Mouse (Mus musculus) kidney, embryonic 14.5 days (tissue): ENCODE measurements at regions not wholly inside any gene's neighbourhood (a gene's known extent, or its start where the extent isn't known, plus 50 kb on each side); places are given as distances from the start of the nearest gene placed in this dataset.

Source experiments
- ATAC-seq: fragments of 200-750 bp; cut with Nextera tagmentation; 2 replicates; pipeline ENCODE4 v1.8.0; 2017; ENCODE audit warnings: moderate number of reproducible peaks, mild to moderate bottlenecking, moderate TSS enrichment, moderate library complexity; ENCODE audit not compliant: low FRiP score, low TSS enrichment
- H3K27ac ChIP-seq: fragments of 300-500 bp; sonication (generic); 2 replicates; pipeline ENCODE4 v1.5.1; 2014; ENCODE audit warnings: low read depth, mild to moderate bottlenecking, low read length, moderate library complexity, mixed read lengths
- H3K27me3 ChIP-seq: fragments of 300-500 bp; sonication (generic); 2 replicates; pipeline ENCODE4 v1.6.1; 2014; ENCODE audit warnings: mild to moderate bottlenecking, low read length; ENCODE audit not compliant: control insufficient read depth, insufficient read depth
- H3K36me3 ChIP-seq: fragments of 300-500 bp; sonication (generic); 2 replicates; pipeline ENCODE4 v1.6.1; 2014; ENCODE audit warnings: low read length, mixed read lengths; ENCODE audit not compliant: control insufficient read depth, insufficient read depth
- H3K4me1 ChIP-seq: fragments of 300-500 bp; sonication (generic); 2 replicates; pipeline ENCODE4 v1.6.1; 2014; ENCODE audit warnings: low read length, mixed read lengths; ENCODE audit not compliant: control insufficient read depth, insufficient read depth
- H3K4me2 ChIP-seq: fragments of 300-500 bp; sonication (generic); replicated peaks from 2 replicates; pipeline ENCODE4 v1.6.1; 2014; ENCODE audit warnings: low read depth, mild to moderate bottlenecking, low read length
- H3K4me3 ChIP-seq: fragments of 300-500 bp; sonication (generic); 2 replicates; pipeline ENCODE4 v1.5.1; 2014; ENCODE audit warnings: mild to moderate bottlenecking, low read length
- H3K9ac ChIP-seq: fragments of 300-500 bp; sonication (generic); 2 replicates; pipeline ENCODE4 v1.6.1; 2014; ENCODE audit warnings: low read depth, mild to moderate bottlenecking, low read length, moderate library complexity
- H3K9me3 ChIP-seq: fragments of 300-500 bp; sonication (generic); 2 replicates; pipeline ENCODE4 v1.6.1; 2016; ENCODE audit warnings: low read length; ENCODE audit not compliant: control insufficient read depth
- WGBS: fragments of 180-500 bp; shearing (Covaris S2); extraction: QIAGEN DNeasy Blood & Tissue Kit; methylation state at CpG from one replicate; pipeline ENCODE4 v1.1.7; 2014; 5-methylcytosine and 5-hydroxymethylcytosine counted together

DNA sequence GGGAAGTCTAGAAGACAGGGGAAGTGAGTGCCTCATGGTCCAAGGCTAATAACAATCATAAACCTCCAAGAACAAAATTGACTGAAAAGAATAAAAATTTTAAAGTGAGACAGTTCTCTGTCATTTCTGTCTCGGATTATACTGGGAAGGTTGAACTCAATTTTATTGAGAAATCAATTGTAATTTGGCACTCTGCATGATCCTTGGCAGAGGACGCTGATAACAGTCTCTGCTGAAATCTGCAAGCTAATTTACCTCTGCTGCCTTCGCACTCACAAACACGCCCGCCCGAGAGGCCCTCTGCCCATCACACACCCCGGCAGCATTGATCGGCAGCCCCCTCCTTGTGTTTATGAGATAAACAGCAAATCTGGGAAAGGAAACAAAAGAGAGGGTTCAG is 151.4 kb upstream of the Ppargc1a start:
- H3K4me1 ChIP-seq = no peaks in the 10 kb centered on the region
- no peak overlapping the region for H3K4me3 ChIP-seq
- no peak overlapping the region for H3K27ac ChIP-seq
- 90% methylated on average over 8 of the region's 8 CpGs for WGBS
- H3K9ac ChIP-seq = no peak overlapping the region
- H3K4me2 ChIP-seq = no peak overlapping the region
- no peaks in the 10 kb centered on the region for H3K9me3 ChIP-seq
- ATAC-seq = no peak
- H3K27me3 ChIP-seq = no peaks in the 10 kb centered on the region
- H3K36me3 ChIP-seq = no peaks in the 10 kb centered on the region

DNA sequence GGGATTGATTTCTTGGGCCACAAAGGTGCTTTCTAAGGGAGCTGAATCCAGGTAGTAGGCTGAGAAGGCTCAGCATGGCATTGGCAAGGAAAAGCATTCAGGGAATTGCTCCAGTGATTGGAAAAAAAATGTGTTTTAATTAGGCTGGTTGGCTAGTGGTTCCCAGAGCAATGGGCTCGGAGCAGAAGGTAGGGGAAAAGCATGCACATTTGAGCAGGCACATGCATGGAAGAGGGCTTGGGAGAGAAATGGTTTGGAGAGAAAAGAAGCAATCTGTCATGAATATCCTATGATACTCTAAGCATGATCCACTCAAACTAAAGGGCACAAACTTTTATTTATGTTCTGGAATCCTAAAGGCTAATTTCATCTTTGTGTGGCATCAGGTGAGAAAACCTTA is 150.9 kb upstream of the Ppargc1a start:
- H3K36me3 ChIP-seq = no peaks in the 10 kb centered on the region
- WGBS = 86% methylated on average over 1 of the region's 1 CpGs
- no peak overlapping the region for H3K4me3 ChIP-seq
- ATAC-seq = no peak
- H3K4me2 ChIP-seq = no peak overlapping the region
- no peaks in the 10 kb centered on the region for H3K27me3 ChIP-seq
- no peak overlapping the region for H3K27ac ChIP-seq
- no peaks in the 10 kb centered on the region for H3K4me1 ChIP-seq
- no peaks in the 10 kb centered on the region for H3K9me3 ChIP-seq
- no peak overlapping the region for H3K9ac ChIP-seq

DNA sequence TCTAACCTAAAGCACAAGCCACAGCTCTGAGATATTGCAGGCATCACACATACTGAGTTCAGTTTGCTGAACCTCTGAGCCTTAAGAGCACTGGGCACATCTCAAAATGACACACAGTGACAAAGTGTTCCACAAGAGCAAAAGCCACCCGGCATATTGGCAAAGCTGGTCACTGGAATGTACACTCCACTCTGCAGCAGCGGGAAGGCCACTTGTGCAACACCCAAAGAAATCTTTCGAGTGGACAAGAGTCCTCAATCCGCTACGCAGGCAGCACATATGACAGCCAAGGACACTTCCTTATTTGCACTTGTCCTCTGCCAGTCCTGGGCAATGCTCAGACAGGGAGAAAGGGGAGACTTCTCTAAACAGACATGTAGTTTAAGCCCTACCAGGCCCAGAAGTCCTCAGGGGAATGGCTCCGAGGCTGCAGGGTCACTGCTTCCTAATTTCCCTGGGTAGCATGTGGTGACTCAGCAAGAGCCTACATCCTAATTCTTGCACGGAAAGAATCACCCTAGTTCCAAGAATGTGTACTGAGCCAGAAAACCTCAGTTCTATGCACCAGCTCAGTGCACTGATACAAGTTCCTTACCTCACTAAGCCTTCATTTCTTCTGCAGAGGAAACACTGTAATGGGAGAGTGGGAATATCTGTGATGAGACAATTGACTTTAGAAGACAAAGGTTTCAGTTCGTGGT is 144.5 kb upstream of the Ppargc1a start:
- 80% methylated on average over 8 of the region's 8 CpGs for WGBS
- Histone ChIP-seq H3K27ac (no peak overlapping the region), H3K4me3 (no peak overlapping the region), H3K4me1 (no peaks in the 10 kb centered on the region), H3K9ac (no peak overlapping the region), H3K36me3 (no peaks in the 10 kb centered on the region), H3K4me2 (no peak overlapping the region), H3K27me3 (no peaks in the 10 kb centered on the region), H3K9me3 (no peaks in the 10 kb centered on the region)
- ATAC-seq = no peak

- ATAC-seq = no peak
- Histone ChIP-seq H3K9ac (no peak overlapping the region), H3K4me1 (no peaks in the 10 kb centered on the region), H3K36me3 (no peaks in the 10 kb centered on the region), H3K27me3 (no peaks in the 10 kb centered on the region), H3K4me2 (no peak overlapping the region), H3K4me3 (no peak overlapping the region), H3K9me3 (no peaks in the 10 kb centered on the region), H3K27ac (no peak overlapping the region)
- WGBS = 77% methylated on average over 4 of the region's 4 CpGs
These were observed 143.1 kb upstream of the Ppargc1a start for GRCm38 (mm10) chr5:51710664-51711063.

GRCm38 (mm10) chr5:51709447-51709991 is 142.0 kb upstream of the Ppargc1a start:
- H3K36me3 ChIP-seq = no peaks in the 10 kb centered on the region
- no peak overlapping the region for H3K4me2 ChIP-seq
- H3K4me1 ChIP-seq = no peaks in the 10 kb centered on the region
- H3K27me3 ChIP-seq = no peaks in the 10 kb centered on the region
- no peak for ATAC-seq
- no peak overlapping the region for H3K4me3 ChIP-seq
- H3K9ac ChIP-seq = no peak overlapping the region
- no peak overlapping the region for H3K27ac ChIP-seq
- WGBS = 80% methylated on average over 6 of the region's 6 CpGs
- H3K9me3 ChIP-seq = no peaks in the 10 kb centered on the region

- Histone ChIP-seq H3K4me2 (no peak overlapping the region), H3K9ac (no peak overlapping the region), H3K36me3 (no peaks in the 10 kb centered on the region), H3K4me1 (no peaks in the 10 kb centered on the region), H3K27ac (no peak overlapping the region), H3K4me3 (no peak overlapping the region), H3K27me3 (no peaks in the 10 kb centered on the region), H3K9me3 (no peaks in the 10 kb centered on the region)
- 87% methylated on average over 4 of the region's 4 CpGs for WGBS
- ATAC-seq = no peak
These were observed 112.4 kb upstream of the Ppargc1a start for GRCm38 (mm10) chr5:51679884-51680283.

DNA sequence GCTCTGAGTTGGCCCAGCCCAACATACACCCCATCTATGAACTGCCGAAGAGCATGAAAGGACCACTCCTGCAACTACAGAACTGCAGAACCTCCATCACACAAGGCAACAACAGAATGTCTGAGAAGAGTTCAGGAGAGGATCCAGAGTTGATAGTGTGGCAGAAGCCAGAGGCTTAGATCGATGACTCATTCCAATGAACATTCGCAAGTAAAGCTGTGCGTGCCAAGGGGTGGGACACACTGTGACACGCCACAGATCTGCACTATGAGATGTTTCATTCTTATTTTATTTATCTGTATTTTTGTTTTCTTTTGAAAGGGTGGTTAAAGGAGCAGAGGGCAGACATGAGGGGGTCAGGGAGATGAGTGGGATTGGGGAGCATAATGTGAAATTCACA is 103.7 kb upstream of the Ppargc1a start:
- H3K27ac ChIP-seq = no peak overlapping the region
- no peaks in the 10 kb centered on the region for H3K4me1 ChIP-seq
- H3K36me3 ChIP-seq = no peaks in the 10 kb centered on the region
- no peak overlapping the region for H3K9ac ChIP-seq
- H3K9me3 ChIP-seq = no peaks in the 10 kb centered on the region
- no peak for ATAC-seq
- no peak overlapping the region for H3K4me2 ChIP-seq
- H3K27me3 ChIP-seq = no peaks in the 10 kb centered on the region
- 93% methylated on average over 5 of the region's 5 CpGs for WGBS
- H3K4me3 ChIP-seq = no peak overlapping the region

DNA sequence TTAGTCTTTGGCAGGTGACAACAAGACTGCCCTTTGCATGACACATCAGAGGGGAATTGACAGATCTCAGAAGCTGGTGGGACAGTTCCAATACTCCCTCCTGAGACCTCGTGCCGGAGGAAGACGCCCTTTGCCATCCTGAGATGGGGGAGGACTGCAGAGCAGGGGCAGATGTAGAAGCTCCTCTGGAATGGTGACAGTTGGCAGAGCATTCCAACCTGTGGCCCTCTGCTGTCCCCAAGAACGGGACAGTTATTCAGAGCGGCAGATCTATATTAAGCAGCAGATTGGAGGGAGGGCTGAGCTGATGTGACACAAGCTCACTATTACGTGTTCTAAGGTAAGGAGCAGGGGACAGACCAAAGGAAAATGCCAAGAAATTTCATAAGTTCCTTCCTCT is 97.7 kb upstream of the Ppargc1a start:
- WGBS = 64% methylated on average over 6 of the region's 6 CpGs
- H3K4me3 ChIP-seq = no peak overlapping the region
- ATAC-seq = no peak

GRCm38 (mm10) chr5:51658232-51658896 is 90.8 kb upstream of the Ppargc1a start:
- H3K36me3 ChIP-seq = no peaks in the 10 kb centered on the region
- H3K27ac ChIP-seq = no peak overlapping the region
- H3K4me3 ChIP-seq = no peak overlapping the region
- no peak overlapping the region for H3K4me2 ChIP-seq
- no peaks in the 10 kb centered on the region for H3K4me1 ChIP-seq
- 43% methylated on average over 6 of the region's 6 CpGs for WGBS
- no peaks in the 10 kb centered on the region for H3K27me3 ChIP-seq
- H3K9me3 ChIP-seq = no peaks in the 10 kb centered on the region
- H3K9ac ChIP-seq = no peak overlapping the region
- no peak for ATAC-seq

More for the DNA sequence above, 97.7 kb upstream of the Ppargc1a start:
- no peaks in the 10 kb centered on the region for H3K36me3 ChIP-seq
- no peak overlapping the region for H3K4me2 ChIP-seq
- no peaks in the 10 kb centered on the region for H3K27me3 ChIP-seq
- no peak overlapping the region for H3K9ac ChIP-seq
- H3K4me1 ChIP-seq = no peaks in the 10 kb centered on the region
- no peaks in the 10 kb centered on the region for H3K9me3 ChIP-seq
- H3K27ac ChIP-seq = no peak overlapping the region
